8 mouse cellular contexts compared by ENCODE assay signal in the genomic region with DNA sequence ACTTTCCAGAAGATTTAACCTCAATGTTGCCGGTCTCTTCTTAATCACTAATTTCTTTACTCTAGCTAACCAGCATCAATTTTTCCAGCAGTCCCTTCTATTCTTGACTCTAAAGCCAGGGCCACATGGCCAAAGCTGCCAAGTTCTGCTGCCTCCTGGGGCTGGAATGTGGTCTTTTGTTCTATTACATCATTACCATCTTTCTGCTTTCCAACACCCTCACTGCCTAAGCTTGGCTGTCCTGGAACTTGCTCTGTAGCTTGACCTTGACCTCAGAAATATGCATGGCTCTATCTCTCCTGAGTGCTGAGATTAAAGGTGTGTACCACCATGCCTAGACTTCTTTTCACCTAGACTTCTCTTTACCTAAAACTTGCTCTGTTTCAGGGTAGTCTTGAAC.
"Had no signal": no experiment of that assay in that cellular context is flagged by ENCODE, and none has a peak within 500 bp of the region (broad histone marks: within the 10 kb centered on the region; RNA-seq: fewer than 3 reads in every experiment).

No protein-coding gene starts in this region.

- DNase-seq: lung, adult 18-20 months; lung, embryonic 14.5 days; lung, postnatal 10 days; lung, postnatal 36 days; retina, postnatal 1 day; right cerebral cortex, postnatal 14 days; thymus, postnatal 14 days; thymus, postnatal 36 days had no signal
